Mouse (Mus musculus) hindbrain, embryonic 16.5 days (tissue): ENCODE measurements around the gene Mtus2. TPM values are rescaled to one million over a fixed set of nuclear protein-coding genes. Genes with fewer than 3 reads are reported as not detected.

Experiments
- ATAC-seq: fragments of 200-750 bp; cut with Nextera tagmentation; 2 replicates; pipeline ENCODE4 v1.8.0; 2017; ENCODE audit warnings: moderate TSS enrichment, moderate library complexity
- H3K27ac ChIP-seq: fragments of 300-500 bp; sonication (generic); 2 replicates; pipeline ENCODE4 v1.5.1; 2014; ENCODE audit warnings: low read depth, mild to moderate bottlenecking, control low read depth, low read length, moderate library complexity
- H3K27me3 ChIP-seq: fragments of 300-500 bp; sonication (generic); replicated peaks from 2 replicates; pipeline ENCODE4 v1.6.1; 2014; ENCODE audit warnings: low read length; ENCODE audit not compliant: control insufficient read depth, insufficient read depth
- H3K36me3 ChIP-seq: fragments of 300-500 bp; sonication (generic); 2 replicates; pipeline ENCODE4 v1.6.1; 2014; ENCODE audit warnings: mild to moderate bottlenecking, low read length, moderate library complexity, mixed read lengths; ENCODE audit not compliant: control insufficient read depth, insufficient read depth
- H3K4me1 ChIP-seq: fragments of 300-500 bp; sonication (generic); 2 replicates; pipeline ENCODE4 v1.6.1; 2014; ENCODE audit warnings: low read depth, low read length; ENCODE audit not compliant: control insufficient read depth, insufficient read depth
- H3K4me2 ChIP-seq: fragments of 300-500 bp; sonication (generic); 2 replicates; pipeline ENCODE4 v1.6.1; 2014; ENCODE audit warnings: mild to moderate bottlenecking, low read length, control low read depth, moderate library complexity
- H3K4me3 ChIP-seq: fragments of 300-500 bp; sonication (generic); 2 replicates; pipeline ENCODE4 v1.5.1; 2014; ENCODE audit warnings: mild to moderate bottlenecking, low read length, control low read depth, moderate library complexity
- H3K9ac ChIP-seq: fragments of 300-500 bp; sonication (generic); 2 replicates; pipeline ENCODE4 v1.6.1; 2014; ENCODE audit warnings: low read depth, mild to moderate bottlenecking, control low read depth, low read length, moderate library complexity
- H3K9me3 ChIP-seq: fragments of 300-500 bp; sonication (generic); 2 replicates; pipeline ENCODE4 v1.6.1; 2014; ENCODE audit warnings: mild to moderate bottlenecking, low read length, moderate library complexity; ENCODE audit not compliant: control insufficient read depth
- WGBS: fragments of 180-500 bp; shearing (Covaris S2); extraction: QIAGEN DNeasy Blood & Tissue Kit; methylation state at CpG from one replicate; pipeline ENCODE4 v1.1.7; 2014; 5-methylcytosine and 5-hydroxymethylcytosine counted together
- polyA plus RNA-seq: library from polyadenylated mRNA; unstranded; fragments of >200 nt; fragmentation: Nextera tagmentation; extraction: Ambion mirVana; gene quantifications from 2 replicates; pipeline ENCODE4 v1.2.1, GENCODE M21; 2015

The Mtus2 gene
- polyA plus RNA-seq, 1 experiment from 2014 or later = 34.8 TPM

DNA sequence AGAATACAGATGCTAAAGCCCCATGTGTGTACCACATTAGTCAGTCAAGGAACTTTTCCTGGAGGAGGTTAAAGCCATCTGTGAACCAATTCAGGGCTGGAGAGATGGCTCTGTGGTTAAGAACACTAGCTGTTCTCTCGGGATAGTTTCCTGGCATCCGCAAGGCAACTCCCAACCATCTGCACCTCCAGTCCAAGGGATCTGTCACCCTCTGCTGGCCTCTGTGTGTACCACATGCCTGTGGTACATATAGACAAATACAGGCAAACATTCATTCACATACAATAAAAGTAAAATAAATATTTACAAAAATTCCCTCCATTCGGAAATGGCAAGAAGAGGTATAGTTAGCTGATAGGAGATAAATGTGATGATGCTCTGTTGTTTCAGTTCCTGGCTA, 184.5 kb downstream of the Mtus2 start:
- no peaks in the 10 kb centered on the region for H3K36me3 ChIP-seq
- H3K4me2 ChIP-seq = no peak overlapping the region
- ATAC-seq = no peak
- peaks cover 11% of the 10 kb centered on the region for H3K4me1 ChIP-seq
- WGBS = 89% methylated on average over 3 of the region's 3 CpGs
- H3K9me3 ChIP-seq = no peaks in the 10 kb centered on the region
- no peak overlapping the region for H3K4me3 ChIP-seq
- no peaks in the 10 kb centered on the region for H3K27me3 ChIP-seq
- no peak overlapping the region for H3K9ac ChIP-seq
- no peak overlapping the region for H3K27ac ChIP-seq

- Histone ChIP-seq H3K4me2 (no peak overlapping the region), H3K27me3 (no peaks in the 10 kb centered on the region), H3K36me3 (no peaks in the 10 kb centered on the region), H3K27ac (peak overlapping the region; percentile 45), H3K9ac (no peak overlapping the region), H3K4me1 (peaks cover 12% of the 10 kb centered on the region), H3K4me3 (no peak overlapping the region), H3K9me3 (peaks cover 3% of the 10 kb centered on the region)
- WGBS = 60% methylated on average over 12 of the region's 12 CpGs
- ATAC-seq = peak; percentile 56
Observed at GRCm38 (mm10) chr5:148146200-148146823, 189.2 kb downstream of the Mtus2 start.

- H3K9me3 ChIP-seq = peaks cover 3% of the 10 kb centered on the region
- WGBS = 35% methylated on average over 14 of the region's 14 CpGs
- H3K4me1 ChIP-seq = peaks cover 11% of the 10 kb centered on the region
- 0 out of 2 replicates have a peak overlapping the region, but pooled peaks have one; percentile 25 for H3K27ac ChIP-seq
- no peak overlapping the region for H3K4me3 ChIP-seq
- no peak overlapping the region for H3K9ac ChIP-seq
- H3K4me2 ChIP-seq = peak overlapping the region; percentile 36
- H3K27me3 ChIP-seq = no peaks in the 10 kb centered on the region
- ATAC-seq = peak; percentile 55; the same call in 1 of the 2 replicates
- no peaks in the 10 kb centered on the region for H3K36me3 ChIP-seq
Observed at GRCm38 (mm10) chr5:148151894-148152599, 194.9 kb downstream of the Mtus2 start.

DNA sequence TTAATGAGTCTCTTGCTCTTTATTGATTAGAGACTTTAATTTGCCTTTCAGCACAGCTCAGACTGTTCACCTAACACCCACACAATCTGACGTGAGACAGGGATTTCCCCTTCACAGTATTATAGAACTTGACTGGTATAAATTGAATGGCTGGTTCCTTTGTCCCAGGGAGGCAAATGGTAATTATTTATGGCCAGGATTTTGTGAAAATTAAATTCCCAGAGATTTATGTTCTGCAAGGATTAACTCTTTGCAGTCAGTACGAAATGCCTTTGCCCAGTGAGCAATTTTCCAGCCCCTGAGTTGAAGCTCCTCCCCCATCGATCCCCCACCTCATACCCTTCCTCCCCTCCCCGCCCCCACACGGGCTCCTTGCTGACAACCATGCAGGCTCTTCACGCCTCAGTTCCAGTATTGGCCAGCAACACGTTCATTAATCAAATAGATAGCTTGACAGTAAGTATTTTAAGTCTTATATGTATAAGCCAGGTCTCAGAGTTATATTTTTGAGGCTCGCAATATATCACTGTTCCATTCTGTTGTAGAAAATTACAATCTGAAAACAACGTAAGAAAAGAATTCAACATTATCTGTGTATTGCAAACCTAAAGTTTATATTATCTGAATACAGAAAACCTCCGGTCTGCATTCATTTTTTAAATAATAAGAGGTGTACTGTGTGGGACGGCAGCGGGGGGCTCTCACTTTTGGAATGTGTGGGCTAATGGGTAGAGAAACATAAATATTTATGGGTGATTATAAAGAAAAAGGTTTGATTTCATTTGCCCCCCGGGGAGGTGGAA, 195.7 kb downstream of the Mtus2 start:
- Histone ChIP-seq H3K27me3 (no peaks in the 10 kb centered on the region), H3K27ac (peak overlapping the region; percentile 18; the same call in 1 of the 2 replicates), H3K4me3 (no peak overlapping the region), H3K36me3 (no peaks in the 10 kb centered on the region), H3K9me3 (peaks cover 3% of the 10 kb centered on the region), H3K4me1 (peaks cover 11% of the 10 kb centered on the region), H3K4me2 (peak overlapping the region; percentile 36), H3K9ac (peak overlapping the region; percentile 14; the same call in 1 of the 2 replicates)
- 24% methylated on average over 13 of the region's 13 CpGs for WGBS
- ATAC-seq = peak; percentile 86

DNA sequence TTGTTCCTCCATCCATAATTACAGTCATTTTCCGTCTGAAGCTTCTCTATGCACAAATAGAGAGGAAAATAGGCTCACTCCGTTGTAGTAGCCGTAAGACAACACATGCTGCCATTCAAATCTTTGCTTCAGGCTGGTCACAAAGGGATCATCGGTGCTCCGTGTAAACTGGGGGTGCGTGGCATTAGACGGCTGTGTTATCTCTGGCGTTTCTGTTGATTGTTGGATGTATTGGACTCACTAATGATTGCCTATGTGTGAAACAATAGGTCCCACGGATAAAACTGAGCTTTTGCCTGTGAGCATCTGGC, 196.2 kb downstream of the Mtus2 start:
- H3K4me2 ChIP-seq = peak overlapping the region; percentile 14; the same call in 1 of the 2 replicates
- no peak for ATAC-seq
- peaks cover 3% of the 10 kb centered on the region for H3K9me3 ChIP-seq
- no peaks in the 10 kb centered on the region for H3K36me3 ChIP-seq
- H3K4me3 ChIP-seq = no peak overlapping the region
- H3K9ac ChIP-seq = peak overlapping the region; percentile 14; the same call in 1 of the 2 replicates
- WGBS = 18% methylated on average over 9 of the region's 9 CpGs
- peaks cover 11% of the 10 kb centered on the region for H3K4me1 ChIP-seq
- H3K27me3 ChIP-seq = no peaks in the 10 kb centered on the region
- peak overlapping the region; percentile 36; the same call in 1 of the 2 replicates for H3K27ac ChIP-seq

- Histone ChIP-seq H3K4me3 (no peak overlapping the region), H3K36me3 (no peaks in the 10 kb centered on the region), H3K27me3 (no peaks in the 10 kb centered on the region), H3K4me2 (no peak overlapping the region), H3K9me3 (no peaks in the 10 kb centered on the region), H3K4me1 (peaks cover 17% of the 10 kb centered on the region), H3K9ac (no peak overlapping the region), H3K27ac (no peak overlapping the region)
- 93% methylated on average over 3 of the region's 3 CpGs for WGBS
- ATAC-seq = no peak
Observed at GRCm38 (mm10) chr5:148154727-148155126, 197.6 kb downstream of the Mtus2 start.

- Histone ChIP-seq H3K36me3 (no peaks in the 10 kb centered on the region), H3K27me3 (no peaks in the 10 kb centered on the region), H3K9ac (no peak overlapping the region), H3K4me3 (no peak overlapping the region), H3K9me3 (no peaks in the 10 kb centered on the region), H3K4me2 (no peak overlapping the region), H3K27ac (no peak overlapping the region), H3K4me1 (peaks cover 6% of the 10 kb centered on the region)
- WGBS = 39% methylated on average over 8 of the region's 8 CpGs
- ATAC-seq = peak; percentile 73
Observed at GRCm38 (mm10) chr5:148159328-148159727, 202.2 kb downstream of the Mtus2 start.

GRCm38 (mm10) chr5:148160529-148161154, 203.5 kb downstream of the Mtus2 start:
- Histone ChIP-seq H3K9me3 (no peaks in the 10 kb centered on the region), H3K36me3 (no peaks in the 10 kb centered on the region), H3K4me2 (no peak overlapping the region), H3K4me3 (no peak overlapping the region), H3K4me1 (peaks cover 6% of the 10 kb centered on the region), H3K27me3 (no peaks in the 10 kb centered on the region), H3K27ac (no peak overlapping the region), H3K9ac (no peak overlapping the region)
- no peak for ATAC-seq
- WGBS = 78% methylated on average over 17 of the region's 17 CpGs
